Mouse (Mus musculus) CH12F3 (cell line): ENCODE data around the gene Flrt2.

Source experiments
- in situ Hi-C: fragments of 300-500 bp; cut with MboI; formaldehyde crosslinking; loops from 2 replicates; pipeline ENCODE4 v1.14.3; 2020; ENCODE audit warnings: low sequenced_read_pairs

Gene Flrt2

DNA sequence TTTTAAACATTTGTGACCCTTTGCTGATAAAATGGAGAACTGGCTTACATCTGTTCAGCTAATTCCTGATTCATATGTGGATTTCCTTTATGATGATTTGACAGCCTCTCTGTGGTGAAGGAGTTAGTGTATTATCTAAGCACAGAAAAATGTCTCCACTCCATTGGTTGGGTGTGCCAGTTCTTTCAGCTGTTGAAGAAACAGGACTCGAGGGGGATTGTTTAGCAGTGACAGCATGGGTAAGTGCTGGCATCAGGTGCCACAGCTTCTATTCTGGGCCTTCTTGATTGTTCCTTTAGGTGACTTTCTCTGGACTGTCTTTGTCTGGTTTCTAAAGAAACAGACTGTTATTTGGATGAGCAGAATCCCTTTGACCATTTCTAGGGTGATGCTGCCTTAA lies 42.0 kb downstream of the Flrt2 start:
- in situ Hi-C loops, result no loop called here

DNA sequence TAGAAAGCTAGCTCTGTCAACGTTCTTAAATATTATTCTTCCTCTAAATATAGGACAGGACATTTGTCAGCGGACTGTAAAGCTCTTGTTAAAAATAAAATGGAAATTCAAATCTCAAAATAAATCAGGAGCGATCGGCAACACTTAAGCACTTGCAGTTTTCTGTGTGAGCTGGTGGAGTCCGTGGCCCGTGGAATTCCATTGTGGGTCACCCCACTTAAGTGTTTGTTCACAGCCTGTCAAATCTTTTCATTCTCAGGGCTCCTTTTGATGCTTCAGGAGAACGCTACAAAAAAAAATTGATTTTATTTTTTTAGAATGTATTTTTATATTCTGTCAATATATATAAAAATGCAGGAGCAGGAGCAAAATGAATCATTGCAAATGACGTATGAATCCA lies 45.5 kb downstream of the Flrt2 start:
- in situ Hi-C loops, result no loop called here

DNA sequence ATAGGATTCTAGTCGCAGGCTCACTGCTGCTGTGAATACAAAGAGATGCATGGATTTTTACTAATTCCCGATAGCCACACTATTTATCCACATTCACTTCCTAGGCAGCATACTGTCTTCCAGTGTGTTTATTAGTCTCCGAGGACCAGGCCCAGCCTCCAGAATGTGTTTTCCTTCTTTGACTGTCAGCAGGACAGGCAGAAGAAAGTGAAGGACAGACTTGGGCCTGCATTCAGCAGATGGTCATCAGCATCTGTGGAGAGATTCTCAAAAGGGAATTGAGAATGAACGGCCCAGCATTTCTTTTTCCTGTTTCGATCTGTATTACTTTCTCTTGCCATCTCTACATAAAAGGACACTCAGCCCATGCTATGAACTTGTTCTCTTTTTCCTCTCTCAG lies 46.0 kb downstream of the Flrt2 start:
- in situ Hi-C loops, result no loop called here

DNA sequence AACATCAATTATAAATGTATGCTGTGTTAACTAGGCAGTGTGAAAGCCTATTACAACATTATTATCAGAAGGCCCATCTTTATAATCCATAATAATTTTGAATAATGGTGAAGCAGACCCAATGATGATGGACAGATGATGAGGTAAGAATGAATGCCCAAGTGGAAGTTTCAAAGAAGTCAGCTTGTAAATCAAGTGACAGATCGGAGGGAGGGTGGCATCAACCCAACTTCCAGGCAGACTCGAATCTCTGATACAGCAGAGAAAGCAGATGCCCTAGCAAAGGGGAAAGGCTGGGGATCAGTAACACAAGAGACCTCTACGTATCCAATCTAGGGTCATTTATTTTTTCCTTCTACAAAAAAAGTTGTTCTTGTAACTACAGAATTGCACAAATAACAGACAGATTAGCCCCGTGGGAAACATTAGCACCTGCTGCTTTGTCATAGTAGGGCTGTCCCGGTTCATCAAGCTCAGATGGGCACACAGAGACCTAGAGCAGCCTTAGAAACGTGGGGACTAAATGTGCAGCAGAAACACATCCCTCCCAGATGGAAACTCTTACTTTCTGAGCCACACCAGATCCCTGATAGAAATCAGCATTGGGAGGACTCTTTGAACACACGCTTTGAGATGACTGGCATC lies 46.6 kb downstream of the Flrt2 start:
- in situ Hi-C loops, result no loop called here

DNA sequence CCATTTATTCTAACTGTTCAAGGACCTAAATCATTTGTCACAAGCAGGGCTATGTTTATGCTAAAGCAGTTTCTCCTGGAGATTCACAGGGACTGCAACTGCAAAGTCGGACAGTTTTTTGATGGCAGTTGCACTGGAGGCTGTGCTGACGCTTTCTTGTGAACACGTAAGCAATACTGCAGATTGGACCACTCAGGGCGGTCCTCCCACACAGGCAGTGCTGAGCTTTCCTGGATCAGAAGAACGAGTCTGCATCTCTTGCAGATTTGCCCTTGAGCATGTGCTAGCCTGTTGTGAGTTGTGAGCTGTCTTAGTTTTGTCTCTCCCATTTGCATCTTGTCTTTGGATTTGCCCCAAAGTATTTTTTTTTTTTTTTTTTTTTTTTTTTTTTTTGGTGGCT lies 47.7 kb downstream of the Flrt2 start:
- in situ Hi-C loops, result no loop called here

DNA sequence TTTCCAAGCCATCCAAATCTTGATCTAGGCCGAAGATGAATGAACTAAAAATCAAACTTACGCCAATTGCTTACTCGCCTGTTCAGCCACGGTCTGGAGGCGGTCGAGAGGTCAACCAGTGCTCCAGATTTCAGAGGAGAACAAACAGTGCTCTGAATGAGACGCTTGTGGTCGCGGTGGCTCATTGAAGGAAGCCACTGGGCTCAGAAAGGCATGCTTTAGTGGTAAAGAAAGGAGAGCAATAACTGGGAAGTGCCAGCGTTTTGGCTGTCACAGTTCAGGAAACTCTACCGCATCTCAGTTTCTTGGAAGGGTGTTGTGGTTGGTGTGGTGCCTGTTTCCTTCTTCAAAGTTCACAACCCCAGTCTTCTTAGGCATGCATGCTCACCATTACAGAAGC lies 49.3 kb downstream of the Flrt2 start:
- in situ Hi-C loops, result no loop called here

DNA sequence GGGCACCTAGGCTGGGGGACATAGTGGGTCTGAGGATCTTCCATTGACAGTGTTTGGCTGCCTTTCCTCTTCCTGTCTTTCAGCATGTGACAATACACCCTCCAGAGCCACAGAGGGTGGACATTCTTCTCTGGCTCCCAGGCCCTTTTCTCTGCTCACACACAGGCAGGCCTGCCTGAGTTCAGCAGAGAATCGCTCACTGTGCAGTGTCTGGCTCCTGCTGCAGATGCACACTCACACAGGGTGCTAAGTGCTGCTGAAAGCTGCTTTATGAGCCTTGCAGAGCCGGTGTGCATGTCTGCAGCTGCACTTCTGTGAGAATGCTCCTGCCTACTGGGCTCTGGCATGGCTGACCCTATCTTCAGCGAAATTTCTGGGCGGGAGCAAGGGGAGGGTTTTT lies 52.3 kb downstream of the Flrt2 start:
- in situ Hi-C loops, result no loop called here

DNA sequence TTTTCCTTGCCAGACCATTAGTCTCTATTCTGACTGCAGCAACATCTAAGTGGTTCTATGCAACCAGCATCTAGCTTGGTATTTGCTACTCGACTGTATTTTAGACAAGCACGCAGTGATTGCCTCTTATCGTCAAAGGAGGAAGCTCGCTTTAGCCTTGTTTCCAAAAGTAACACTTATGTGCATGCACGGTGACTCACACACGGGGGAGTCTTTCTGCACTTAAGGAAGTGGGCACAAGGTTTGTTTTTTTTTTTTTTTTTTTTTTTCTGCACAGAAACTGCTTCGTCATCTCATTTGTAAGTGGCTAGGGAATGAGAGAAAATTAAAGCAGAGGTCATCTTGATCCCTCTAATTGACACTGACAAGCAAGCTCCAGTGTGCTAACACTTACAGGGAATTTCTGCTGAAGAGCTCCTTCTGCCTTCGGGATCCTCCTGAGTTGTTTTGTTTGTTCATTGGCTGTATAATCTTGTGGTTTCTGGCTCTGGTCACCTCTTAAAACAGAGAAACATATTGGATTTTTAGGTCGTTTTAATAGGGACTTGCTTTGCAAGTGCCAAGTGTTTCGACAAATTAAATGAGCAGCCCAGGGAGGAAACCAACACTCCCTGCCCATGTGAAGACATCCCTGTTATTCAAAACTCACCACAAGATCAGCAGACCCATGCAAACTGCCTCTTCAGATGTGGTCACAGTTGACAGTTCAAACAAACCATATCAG lies 55.0 kb downstream of the Flrt2 start:
- in situ Hi-C loops, result no loop called here

DNA sequence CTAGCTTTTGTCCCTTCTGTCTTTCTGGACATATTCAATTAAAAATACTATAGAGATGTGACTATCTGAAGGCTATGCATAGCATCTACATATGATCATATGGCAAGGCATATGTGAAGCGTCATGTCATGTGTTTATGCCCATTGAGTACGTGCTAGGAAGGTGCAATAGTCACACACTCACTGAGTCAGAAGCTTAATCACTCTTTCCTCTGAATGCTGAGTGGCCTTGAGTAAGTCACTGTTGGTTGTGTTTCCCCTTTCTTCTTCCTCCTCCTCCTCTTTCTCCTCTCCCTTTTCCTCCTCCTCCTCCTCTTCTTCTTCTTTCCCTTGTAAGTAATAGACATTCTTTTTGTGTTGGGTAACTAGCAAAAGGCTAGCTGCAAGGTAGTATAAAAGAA lies 56.7 kb downstream of the Flrt2 start:
- in situ Hi-C loops, result no loop called here

DNA sequence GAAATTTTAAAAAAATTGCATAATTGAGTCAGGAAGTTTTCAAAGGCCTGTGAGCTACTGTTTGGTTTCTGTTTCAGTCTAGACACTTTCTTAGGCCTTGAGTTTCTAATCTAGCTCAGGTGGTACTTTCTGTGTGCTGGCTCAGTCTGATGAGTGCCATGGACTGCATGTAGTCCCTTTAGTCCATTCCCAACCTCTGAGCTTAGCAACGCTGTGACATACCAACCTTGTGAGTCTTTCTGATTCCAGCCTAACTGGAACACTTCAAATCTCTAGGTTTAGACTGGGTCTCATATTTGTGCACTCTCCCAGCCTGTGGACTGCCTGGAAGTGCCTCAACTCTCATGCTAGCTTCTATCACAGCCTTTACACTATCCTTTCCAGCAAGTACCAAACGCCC lies 57.2 kb downstream of the Flrt2 start:
- in situ Hi-C loops, result no loop called here

DNA sequence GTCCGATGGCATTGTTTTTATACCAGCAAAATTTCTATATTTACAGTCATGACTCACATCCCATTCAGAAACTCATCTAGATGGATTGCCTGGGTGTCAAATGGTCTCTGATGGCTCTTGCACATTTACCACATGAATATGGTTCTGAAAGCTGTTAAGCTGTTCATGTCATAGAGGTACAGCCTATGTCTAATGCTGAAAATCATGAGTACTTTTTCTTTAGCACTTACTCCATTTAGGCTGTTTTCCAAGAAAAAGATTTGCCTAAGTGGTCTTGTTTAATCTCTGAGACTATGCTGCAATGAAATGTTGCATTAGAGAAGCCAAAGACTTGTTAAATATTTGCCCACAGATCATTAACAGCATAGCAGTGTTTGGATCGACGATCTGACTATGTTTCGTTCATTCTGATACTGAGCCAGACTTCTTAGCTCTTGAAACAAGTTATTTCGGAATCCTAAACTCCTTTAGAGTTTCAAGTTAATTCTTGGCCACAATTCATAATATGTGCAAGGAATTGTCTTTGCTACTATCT lies 67.3 kb downstream of the Flrt2 start:
- in situ Hi-C loops, result no loop called here

DNA sequence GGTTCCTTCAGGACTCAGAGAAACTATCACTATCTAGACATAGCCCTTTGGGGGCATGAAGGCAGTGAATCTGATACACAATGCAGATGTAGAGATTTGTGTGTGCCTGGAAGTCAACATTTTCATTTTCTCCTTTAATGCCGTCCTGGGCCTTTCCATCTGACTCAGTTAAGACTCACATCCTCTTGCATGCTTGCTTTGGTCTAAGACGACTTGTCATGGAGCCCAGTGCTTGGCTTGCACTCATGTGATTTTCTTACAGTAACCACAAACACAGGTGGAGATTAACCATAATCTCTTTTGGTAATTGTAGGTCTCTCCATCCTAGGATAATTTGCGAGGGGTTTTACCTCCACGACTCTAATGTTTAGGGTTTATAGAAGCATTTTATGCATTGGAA lies 73.2 kb downstream of the Flrt2 start:
- in situ Hi-C loops, result no loop called here

DNA sequence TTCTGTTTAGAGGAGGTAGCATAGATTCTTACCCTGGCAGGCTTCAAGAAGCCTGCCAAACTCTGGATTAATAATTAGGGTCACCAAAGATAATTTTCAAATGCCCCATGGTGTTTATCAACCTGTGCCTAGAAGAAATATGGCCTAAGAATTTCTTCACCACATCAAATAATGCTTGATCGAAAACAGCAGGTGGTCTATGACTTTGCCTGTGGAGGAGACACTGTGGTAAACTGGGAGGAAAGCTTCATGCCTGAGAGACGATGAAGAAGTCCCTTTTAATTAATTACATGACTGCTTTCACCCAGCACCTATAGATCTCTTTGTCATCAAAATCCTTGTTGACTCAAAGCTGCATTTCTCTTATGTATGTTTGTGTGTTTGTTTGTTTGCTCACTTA lies 77.0 kb downstream of the Flrt2 start:
- in situ Hi-C loops, result no loop called here

DNA sequence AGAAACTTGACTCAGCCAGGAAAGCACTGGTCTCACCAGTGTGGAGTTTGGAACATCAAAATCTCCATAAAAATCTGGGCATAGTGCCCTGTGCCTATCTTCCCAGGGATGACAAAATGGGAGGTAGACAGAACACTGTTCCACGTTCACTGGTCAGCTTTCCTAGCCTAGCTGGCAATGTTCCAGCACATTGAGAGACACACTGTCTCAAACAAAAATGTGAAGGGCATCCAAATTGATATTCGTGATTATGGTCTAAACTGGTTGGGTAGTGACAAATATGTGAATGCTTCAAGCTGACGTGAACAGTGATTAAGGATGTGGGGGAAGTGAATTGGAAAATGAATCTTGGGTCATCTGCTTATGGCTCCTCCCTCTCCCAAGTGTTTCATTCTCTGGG lies 78.2 kb downstream of the Flrt2 start:
- in situ Hi-C loops, result no loop called here

DNA sequence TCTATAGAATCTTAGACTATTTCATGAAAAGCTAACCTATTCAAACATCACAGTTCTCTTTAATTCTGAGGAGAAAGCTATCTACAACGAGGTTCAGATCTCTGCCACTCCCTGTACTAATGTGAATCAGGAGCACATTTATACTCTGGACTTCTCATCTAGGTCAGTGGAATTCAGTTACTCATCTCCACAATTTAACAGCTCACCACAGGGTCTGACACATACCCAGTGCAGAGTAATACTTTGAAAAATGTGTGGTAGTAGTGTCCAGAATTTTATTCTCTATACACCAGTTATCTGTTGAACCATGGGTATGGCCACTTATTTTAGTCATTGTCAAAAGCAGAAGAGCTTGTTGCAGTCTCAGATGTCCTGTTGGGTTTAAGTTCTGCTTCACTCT lies 98.1 kb downstream of the Flrt2 start:
- in situ Hi-C loops, result no loop called here

DNA sequence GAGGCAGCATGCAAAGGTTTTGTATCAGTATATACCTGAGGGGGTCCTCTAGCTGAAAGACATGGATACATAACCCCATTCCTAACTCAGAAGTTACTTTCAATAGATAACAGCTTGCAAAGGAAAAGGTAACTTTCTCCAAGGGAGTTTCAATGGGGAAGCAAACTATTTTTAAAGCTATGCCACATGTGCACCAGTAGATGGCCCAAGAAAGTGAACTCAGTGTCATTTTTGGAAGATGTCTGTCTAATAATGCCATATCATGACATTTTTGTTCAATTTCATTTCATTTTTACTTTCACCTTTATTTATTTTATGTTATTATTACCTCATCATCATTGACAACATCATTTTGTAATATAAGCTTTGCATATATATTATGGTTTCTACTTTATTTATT lies 124.6 kb downstream of the Flrt2 start:
- in situ Hi-C loops, result no loop called here
